Mouse (Mus musculus) gastrocnemius, postnatal 10 days (tissue): ENCODE data around the gene Inava. TPM values are rescaled to one million over a fixed set of nuclear protein-coding genes. Genes with fewer than 3 reads are reported as not detected.
A peak's percentile ranks its signal among the peaks of the same experiment; 100 is the strongest.

Source experiments
- DNase-seq: peaks from one replicate; pipeline ENCODE4 v3.0.0; 2021; ENCODE audit warnings: mixed read lengths
- total RNA-seq, 2 experiments: library from RNA; stranded (reverse); gene quantifications; 2 replicates each; pipeline ENCODE4 v1.2.3; 2021

The Inava gene
- total RNA-seq, 2 experiments from 2014 or later: 0.28 TPM; not detected in 1

GRCm38 (mm10) chr1:136231596-136231995 is 2.5 kb downstream of the Inava start:
- DNase-seq: no peak

- no peak for DNase-seq
Measured at GRCm38 (mm10) chr1:136230201-136230600, 3.9 kb downstream of the Inava start.

- DNase-seq: no peak
Measured at GRCm38 (mm10) chr1:136229040-136229373, 5.1 kb downstream of the Inava start.

GRCm38 (mm10) chr1:136228328-136229039 is 5.6 kb downstream of the Inava start:
- no peak for DNase-seq

- DNase-seq: no peak
Measured at GRCm38 (mm10) chr1:136227870-136228269, 6.2 kb downstream of the Inava start.

GRCm38 (mm10) chr1:136226626-136227025 is 7.4 kb downstream of the Inava start:
- DNase-seq: no peak

DNA sequence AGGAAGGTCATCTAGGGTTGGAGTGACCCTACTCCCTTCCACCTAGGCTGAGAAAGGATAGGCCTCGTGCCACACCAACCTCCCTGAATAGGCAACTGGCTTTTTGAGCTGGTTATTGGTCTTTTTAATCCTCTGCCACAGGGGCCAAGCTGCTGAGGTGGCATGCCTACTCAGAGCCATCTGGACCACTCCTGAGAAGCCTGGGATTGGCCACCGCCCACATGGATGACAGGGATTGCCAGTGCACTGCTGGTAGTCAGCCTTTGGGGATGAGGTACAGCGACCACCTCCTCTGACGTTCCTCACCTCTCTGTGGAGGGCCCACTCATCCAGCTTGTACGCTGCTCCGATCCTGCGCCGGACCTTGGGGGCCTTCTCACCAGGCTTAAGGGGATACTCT is 8.2 kb downstream of the Inava start:
- DNase-seq: no peak

DNA sequence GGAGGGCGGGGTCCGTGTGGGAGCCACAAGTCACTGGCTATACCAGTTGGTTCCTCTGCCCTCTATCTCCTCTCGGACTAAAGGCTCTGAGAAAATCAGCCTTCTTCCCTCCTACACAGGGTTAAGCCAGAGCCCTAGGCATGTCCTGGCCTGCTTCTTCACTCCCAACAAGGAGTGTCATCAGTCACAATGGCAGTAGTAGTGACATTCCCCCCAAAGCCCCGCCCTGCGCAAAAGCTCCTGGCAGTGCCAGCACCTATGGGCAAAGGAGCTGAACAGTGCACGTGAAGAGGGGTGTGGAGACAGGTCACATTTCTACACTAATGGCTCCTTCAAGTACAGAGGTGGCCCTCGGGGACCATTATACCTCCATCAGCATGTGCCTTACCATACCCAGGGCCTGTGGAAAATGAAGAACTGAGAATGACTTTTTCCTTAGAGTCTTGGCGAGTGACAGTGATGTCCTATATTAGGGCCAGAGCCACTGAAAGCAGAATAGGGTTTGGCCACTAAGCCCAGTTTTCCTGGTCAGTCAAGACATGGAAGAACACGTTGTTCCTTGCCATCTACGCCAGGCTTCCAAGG is 10.2 kb downstream of the Inava start:
- no peak for DNase-seq

- DNase-seq: no peak
Measured at GRCm38 (mm10) chr1:136222386-136222785, 11.7 kb downstream of the Inava start.

GRCm38 (mm10) chr1:136220037-136220871 is 13.8 kb downstream of the Inava start:
- no peak for DNase-seq

DNA sequence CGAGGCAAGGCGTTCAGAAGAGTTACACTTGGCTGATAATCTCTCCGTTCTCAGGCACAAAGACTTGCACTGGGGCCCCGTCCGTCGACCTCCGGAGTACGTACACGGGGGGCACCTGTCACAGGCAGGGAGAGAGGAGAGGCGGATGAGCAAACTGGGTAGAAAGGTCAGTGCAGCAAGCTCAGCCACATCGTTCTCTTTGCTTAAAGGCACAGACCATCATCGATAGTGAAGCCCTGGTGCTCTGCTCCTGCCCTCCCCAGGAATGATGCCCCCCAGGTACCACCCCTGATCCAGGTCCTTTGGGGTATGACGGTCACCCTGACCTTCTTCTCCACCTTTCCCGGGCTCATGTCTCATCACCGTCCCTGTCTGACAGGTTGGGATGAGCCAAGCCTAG is 19.8 kb downstream of the Inava start:
- no peak for DNase-seq

DNA sequence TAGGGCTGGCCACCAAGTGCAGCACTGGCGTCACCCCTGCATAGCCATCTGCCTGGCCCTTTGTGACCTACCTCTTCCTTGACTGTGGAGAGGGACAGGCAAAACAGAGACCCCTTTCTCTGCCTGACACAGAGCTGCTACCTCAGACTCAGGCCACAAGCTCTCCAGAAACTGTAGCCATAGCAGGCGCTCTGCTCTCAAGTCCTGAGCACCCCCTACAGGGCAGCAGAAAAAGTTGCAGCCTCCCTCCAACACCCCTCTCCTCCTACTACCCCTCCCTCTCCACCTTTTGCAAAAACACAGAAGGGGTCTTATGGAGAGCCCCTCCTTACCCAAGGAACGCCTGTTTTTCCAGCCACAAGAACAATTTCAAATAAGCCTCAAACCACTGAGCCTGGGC is 21.3 kb downstream of the Inava start, which contains the start of gene Mroh3:
Gene Mroh3, minus strand, starts transcription at position 26 of the 400 bp plus-strand sequence.
- no peak for DNase-seq

GRCm38 (mm10) chr1:136190033-136190432 is 44.0 kb downstream of the Inava start:
- DNase-seq: no peak

- DNase-seq: no peak
Measured at GRCm38 (mm10) chr1:136179511-136180001, 54.5 kb downstream of the Inava start.

DNA sequence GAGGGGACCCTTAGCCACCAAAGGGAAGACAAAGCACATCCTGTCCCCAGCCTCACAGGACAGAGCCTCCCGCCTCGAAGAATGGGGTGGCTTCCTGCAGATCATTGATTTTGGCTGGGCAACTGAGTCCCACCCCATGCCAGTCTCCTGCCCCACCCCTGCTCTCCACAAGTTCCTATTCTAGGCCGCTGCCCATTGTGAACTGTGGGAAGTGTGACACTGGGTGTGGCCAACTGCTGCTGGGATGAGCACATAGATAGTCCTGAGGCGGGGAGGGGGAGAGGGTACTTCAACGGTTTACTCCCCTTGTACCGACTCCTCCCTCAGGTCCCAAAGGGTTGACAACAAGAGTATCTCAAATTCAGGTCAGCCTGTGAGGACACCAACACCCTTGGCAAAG is 55.3 kb downstream of the Inava start:
- no peak for DNase-seq

DNA sequence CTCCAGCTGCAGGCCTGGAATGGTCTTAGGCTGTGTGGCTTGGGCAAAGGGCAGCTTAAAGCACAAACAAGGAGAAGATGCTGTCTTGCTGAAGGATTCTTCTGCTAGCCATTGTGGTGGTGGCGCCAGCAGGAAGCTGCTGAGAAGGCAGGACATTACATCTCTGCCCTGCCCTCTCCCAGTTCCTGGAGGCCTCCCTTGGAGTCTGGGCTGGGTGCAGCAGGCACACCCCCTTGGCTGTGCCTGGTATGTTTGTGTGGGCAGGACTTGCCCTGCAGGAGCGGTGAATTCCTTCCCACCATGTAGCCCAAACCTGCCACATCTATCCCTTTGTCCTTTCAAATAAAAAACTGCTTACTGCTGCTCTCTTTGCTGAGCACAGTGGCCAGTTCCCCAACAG is 57.0 kb downstream of the Inava start:
- DNase-seq: no peak

DNA sequence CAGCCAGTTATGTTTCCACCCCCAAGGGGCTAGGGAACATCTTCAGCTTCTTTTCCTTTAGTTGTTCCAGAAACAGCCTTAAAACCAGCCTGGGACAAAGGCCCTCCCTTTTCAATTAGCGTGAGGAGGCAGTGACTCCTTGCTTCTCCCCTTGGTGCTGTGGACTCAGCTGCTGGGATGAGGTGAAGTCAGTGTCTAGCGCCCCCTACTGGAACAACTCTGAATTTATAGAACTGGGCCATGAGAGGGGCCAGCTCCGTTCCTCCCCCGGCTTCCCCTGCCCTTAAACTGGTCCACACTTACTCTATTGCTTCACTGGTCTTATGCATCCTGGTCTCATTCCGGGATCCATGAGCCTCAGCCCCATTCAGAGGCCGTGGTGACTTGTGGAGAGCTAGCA is 58.9 kb downstream of the Inava start:
- no peak for DNase-seq

DNA sequence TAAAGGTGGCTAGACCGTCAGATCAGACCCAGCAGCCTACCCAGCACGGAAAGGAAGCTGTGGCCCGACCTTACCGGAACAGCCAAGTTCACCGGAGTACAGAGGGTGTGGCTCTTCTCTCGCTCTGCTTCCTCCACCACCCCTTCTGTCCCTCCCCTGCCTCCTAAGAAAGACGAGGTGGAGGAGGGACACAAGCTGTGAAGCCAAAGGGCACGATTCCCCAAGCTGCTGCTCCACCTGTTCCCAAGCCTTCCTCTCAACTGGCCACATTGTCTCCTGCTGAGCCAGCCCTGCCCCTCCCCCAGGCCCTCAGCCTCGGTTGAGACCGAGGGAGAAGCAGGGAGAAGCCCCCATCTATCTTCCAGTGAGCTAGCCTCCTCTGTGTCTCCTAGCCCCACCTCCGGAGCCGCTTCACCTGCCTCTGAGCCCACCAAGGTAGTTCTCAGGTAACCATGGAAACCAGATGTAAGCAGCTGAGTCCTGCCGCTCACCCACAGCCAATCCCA is 59.9 kb downstream of the Inava start:
- DNase-seq: no peak

DNA sequence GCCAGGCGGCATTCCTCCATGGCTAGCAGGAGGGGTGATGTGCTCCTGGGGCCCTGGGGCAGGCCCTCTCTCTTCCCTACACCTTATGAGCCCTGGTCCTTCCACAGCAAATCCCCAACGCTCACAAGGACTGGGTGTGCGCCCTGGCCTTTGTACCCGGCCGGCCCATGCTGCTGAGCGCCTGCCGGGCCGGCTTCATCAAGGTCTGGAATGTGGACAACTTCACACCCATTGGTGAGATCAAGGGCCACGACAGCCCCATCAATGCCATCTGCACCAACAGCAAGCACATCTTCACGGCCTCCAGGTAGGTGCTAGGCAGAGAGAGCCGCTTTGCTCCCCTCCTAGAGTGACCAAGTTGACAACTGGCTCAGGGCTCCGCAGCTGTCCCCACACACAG is 61.4 kb downstream of the Inava start:
- no peak for DNase-seq

GRCm38 (mm10) chr1:136170109-136170508 is 64.0 kb downstream of the Inava start:
- peak; percentile 71 for DNase-seq

GRCm38 (mm10) chr1:136167657-136168056 is 66.4 kb downstream of the Inava start:
- no peak for DNase-seq

DNA sequence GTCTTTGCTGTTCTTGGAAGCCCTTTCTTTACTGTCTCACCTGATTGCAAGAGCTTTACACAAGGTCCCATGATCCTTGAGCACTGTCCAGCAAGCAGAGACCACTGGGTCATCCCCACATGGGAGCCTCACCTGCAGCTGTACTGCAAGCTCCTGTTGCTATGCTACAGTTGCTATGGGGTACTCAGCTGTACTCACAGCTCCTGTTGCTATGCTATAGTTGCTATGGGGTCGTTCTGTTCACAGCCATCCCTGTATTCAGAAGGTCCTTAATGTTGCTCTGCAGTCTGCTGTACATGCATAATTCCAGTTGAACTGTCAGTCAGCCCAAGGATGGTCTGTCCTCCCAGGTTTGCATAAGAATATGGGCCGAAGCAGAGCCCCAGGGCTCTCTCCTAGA is 68.6 kb downstream of the Inava start:
- no peak for DNase-seq
